Mouse (Mus musculus) layer of hippocampus, postnatal 25 days (tissue): Measurements from ENCODE around the gene Clrn3. TPM values are rescaled to one million over a fixed set of nuclear protein-coding genes. Genes with fewer than 3 reads are reported as not detected.

Source experiments
- microRNA-seq, 2 experiments: library from miRNA; unstranded; fragments of <30 nt; microRNA quantifications; one replicate each; pipeline ENCODE4 v1.2.0; 2021
- total RNA-seq, 2 experiments: library from RNA; stranded (reverse); gene quantifications; 2 replicates each; pipeline ENCODE4 v1.2.3; 2021

Gene Clrn3
- total RNA-seq, 2 experiments from 2014 or later: not detected

Small RNA genes lying within 50 kb of the gene (microRNA-seq; reads per million reads assigned to microRNA genes)
- 0 reads per million in 2 experiments for gene Mir1962

Other genes starting within 250 kb of the Clrn3 start
- not detected for gene Foxi2, start 118.3 kb downstream of the Clrn3 start, total RNA-seq
- 10 to 100 TPM; 47.4 to 59.0 TPM for gene Ptpre, start 8.8 kb upstream of the Clrn3 start, total RNA-seq
- gene Mki67, start 187.7 kb upstream of the Clrn3 start, total RNA-seq: 1 to 10 TPM; 1.3 to 1.8 TPM